Mouse (Mus musculus) E14TG2a.4 (cell line): Measurements from ENCODE around the gene Il18r1.

ENCODE experiments used
- CTCF ChIP-seq: conservative IDR thresholded peaks from 2 replicates; pipeline ENCODE4 v1.5.1; 2014; ENCODE audit warnings: low read length
- NANOG ChIP-seq: IDR thresholded peaks from 2 replicates; pipeline ENCODE4 v1.6.1; 2014; ENCODE audit warnings: borderline replicate concordance, low read length, mixed read lengths
- POU5F1 ChIP-seq: IDR thresholded peaks from 2 replicates; pipeline ENCODE4 v1.6.1; 2014; ENCODE audit warnings: low read length, borderline replicate concordance

DNA sequence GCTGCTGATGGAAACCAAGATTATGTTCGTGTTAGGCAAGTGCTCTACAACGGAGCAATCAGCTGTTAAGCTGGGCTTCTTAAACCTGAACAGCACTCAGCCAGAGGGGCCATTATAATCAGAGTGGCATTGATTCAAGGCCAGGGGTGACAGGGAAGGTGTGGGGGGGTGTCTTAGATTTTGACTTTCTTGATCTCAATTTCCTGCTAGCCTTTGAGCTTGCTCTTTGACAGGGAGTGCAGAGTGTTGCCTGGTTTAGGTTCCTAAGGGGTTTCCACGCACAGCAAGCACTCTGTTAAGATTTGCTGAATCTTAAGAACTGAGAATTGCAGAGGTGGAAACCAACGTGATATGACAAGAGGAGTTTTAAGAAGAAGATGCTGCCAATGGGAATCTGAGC lies 11.4 kb downstream of the Il18r1 start:
- TF ChIP-seq CTCF (no peak), POU5F1 (no peak), NANOG (no peak)
